Mouse (Mus musculus): Measurements from ENCODE around the gene Gm49354. TPM values are rescaled to one million over a fixed set of nuclear protein-coding genes. Genes with fewer than 3 reads are reported as not detected.

Gm49354 gene
- total and polyA plus RNA-seq, 3 experiments, result 3.6 TPM; not detected in 2

GRCm38 (mm10) chr13:59820836-59821235, 38.8 kb upstream of the Gm49354 start (continued):
- TF ChIP-seq BHLHE40 (IDR thresholded peaks at IDR 0.05; ENCODE audit: borderline replicate concordance, low read depth, low read length) (peak; percentile 35; the same call in 1 of the 2 replicates), CHD2 (IDR thresholded peaks at IDR 0.05; ENCODE audit: low read length) (no peak), MYB (IDR thresholded peaks at IDR 0.05; ENCODE audit: low read depth, low read length) (peak; percentile 85), ZC3H11A (IDR thresholded peaks at IDR 0.05; ENCODE audit: low read depth, low read length) (no peak), TCF12 (IDR thresholded peaks at IDR 0.05; ENCODE audit: low read depth, low read length) (0 out of 2 replicates have a peak, but pooled peaks have one; percentile 31), MEF2A (IDR thresholded peaks at IDR 0.05; ENCODE audit: extremely low read depth, insufficient replicate concordance, low read depth, low read length, poor library complexity, severe bottlenecking) (no peak), USF1 (IDR thresholded peaks at IDR 0.05; ENCODE audit: low read depth, low read length) (no peak)

DNA sequence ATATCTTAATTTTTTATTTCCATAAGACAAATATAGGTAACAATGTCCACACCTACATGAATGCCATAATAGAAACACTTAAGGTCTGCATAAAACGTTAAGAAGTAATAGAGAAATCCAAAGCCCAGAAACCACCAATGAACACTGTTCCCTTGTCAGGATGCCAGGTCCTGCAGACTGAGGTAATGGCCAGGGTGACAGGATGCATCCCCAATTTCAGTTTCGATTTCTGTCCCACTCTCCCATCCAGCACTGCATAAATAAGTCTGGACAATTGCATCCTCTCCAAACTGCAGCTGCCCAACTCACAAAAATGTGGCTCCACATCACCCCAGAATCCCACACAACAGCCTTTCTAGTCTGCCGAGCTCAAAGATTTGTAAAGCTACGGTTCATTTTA, 38.1 kb upstream of the Gm49354 start:
- peaks cover 20 to 49% of the 10 kb centered on the region in 2 experiments for H3K36me3 ChIP-seq (ENCODE audit: control insufficient read depth in 1 of 2, insufficient read depth in 2 of 2, low read length in 2 of 2)
- peak overlapping the region; percentile 62 to 80 for H3K4me3 ChIP-seq (ENCODE audit: control insufficient read depth in 1 of 2, insufficient read depth in 1 of 2, low read depth in 2 of 2, low read length in 2 of 2)
- H3K27ac ChIP-seq (ENCODE audit: control insufficient read depth, low read depth, low read length), result peak overlapping the region; percentile 43
- no peak for TF ChIP-seq ZC3H11A (IDR thresholded peaks at IDR 0.05; ENCODE audit: low read depth, low read length)
- TF ChIP-seq EP300 (IDR thresholded peaks at IDR 0.05; ENCODE audit: low read depth in 1 of 2, low read length in 2 of 2), result no peak
- TF ChIP-seq MYB (IDR thresholded peaks at IDR 0.05; ENCODE audit: low read depth, low read length), result no peak
- no peak for TF ChIP-seq MAFK (IDR thresholded peaks at IDR 0.05; ENCODE audit: borderline replicate concordance, low read depth, low read length)
- no peak for TF ChIP-seq MEF2A (IDR thresholded peaks at IDR 0.05; ENCODE audit: extremely low read depth, insufficient replicate concordance, low read depth, low read length, poor library complexity, severe bottlenecking)
- TF ChIP-seq SMC3 (IDR thresholded peaks at IDR 0.05; ENCODE audit: low read depth, low read length), result no peak
- TF ChIP-seq ZMIZ1 (IDR thresholded peaks at IDR 0.05; ENCODE audit: low read depth, low read length), result no peak
- no peak for TF ChIP-seq RCOR1 (IDR thresholded peaks at IDR 0.05; ENCODE audit: low read depth, low read length)
- TF ChIP-seq CHD1 (IDR thresholded peaks at IDR 0.05; ENCODE audit: low read depth, low read length), result no peak
- TF ChIP-seq SIN3A (IDR thresholded peaks at IDR 0.05; ENCODE audit: low read length), result no peak; the same call in 1 of the 2 replicates
- no peak for TF ChIP-seq MAX (IDR thresholded peaks at IDR 0.05; ENCODE audit: low read length)
- H3K79me2 ChIP-seq (ENCODE audit: control insufficient read depth, insufficient read depth, low read length, poor library complexity), result peaks cover 62% of the 10 kb centered on the region
- DNase-seq (ENCODE audit: low read depth, low spot score), result no peak
- H3K4me1 ChIP-seq (ENCODE audit: control insufficient read depth in 1 of 2, insufficient read depth in 2 of 2, low read length in 2 of 2), result peaks cover 28 to 36% of the 10 kb centered on the region in 2 experiments
- peak overlapping the region; percentile 70 for H3K9ac ChIP-seq (ENCODE audit: control insufficient read depth, low read depth, low read length, poor library complexity, severe bottlenecking)
- no peaks in the 10 kb centered on the region for H3K9me3 ChIP-seq (replicated peaks; ENCODE audit: insufficient read depth, low read length)
- H3K27me3 ChIP-seq (ENCODE audit: control insufficient read depth in 1 of 2, insufficient read depth in 2 of 2, low read length in 2 of 2), result no peaks in the 10 kb centered on the region

DNA sequence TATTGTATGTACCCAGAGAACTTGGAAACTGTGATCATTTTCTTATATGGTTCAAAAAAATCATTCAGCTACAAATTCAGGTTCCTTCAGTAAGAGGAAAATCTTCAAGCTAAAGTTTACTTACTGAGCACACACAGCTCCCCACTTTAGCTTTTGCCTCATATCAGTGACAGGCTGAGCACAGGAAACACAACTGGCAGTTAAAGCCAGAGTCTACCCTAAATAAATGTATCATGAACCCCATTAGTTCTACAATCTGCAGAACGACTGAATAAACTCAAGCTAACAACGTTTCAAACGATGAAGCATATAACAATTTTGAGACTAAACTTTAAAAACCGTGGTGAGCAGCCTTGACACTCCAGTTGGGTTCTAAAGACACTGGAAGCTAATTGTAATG, 35.3 kb upstream of the Gm49354 start:
- Histone ChIP-seq H3K4me1 (ENCODE audit: control insufficient read depth in 1 of 2, insufficient read depth in 2 of 2, low read length in 2 of 2) (peaks cover 41 to 52% of the 10 kb centered on the region in 2 experiments), H3K27ac (ENCODE audit: control insufficient read depth, low read depth, low read length) (peak overlapping the region; percentile 5; the same call in 1 of the 2 replicates), H3K9ac (ENCODE audit: control insufficient read depth, low read depth, low read length, poor library complexity, severe bottlenecking) (no peak overlapping the region), H3K79me2 (ENCODE audit: control insufficient read depth, insufficient read depth, low read length, poor library complexity) (peaks cover 55% of the 10 kb centered on the region), H3K4me3 (ENCODE audit: control insufficient read depth in 1 of 2, insufficient read depth in 1 of 2, low read depth in 2 of 2, low read length in 2 of 2) (peak overlapping the region in 1 of 2 experiments; percentile 5; a peak in 2 of 4 replicates), H3K36me3 (ENCODE audit: control insufficient read depth in 1 of 2, insufficient read depth in 2 of 2, low read length in 2 of 2) (peaks cover 29 to 69% of the 10 kb centered on the region in 2 experiments), H3K27me3 (ENCODE audit: control insufficient read depth in 1 of 2, insufficient read depth in 2 of 2, low read length in 2 of 2) (no peaks in the 10 kb centered on the region), H3K9me3 (replicated peaks; ENCODE audit: insufficient read depth, low read length) (no peaks in the 10 kb centered on the region)
- TF ChIP-seq HCFC1 (IDR thresholded peaks at IDR 0.05; ENCODE audit: low read depth, low read length) (0 out of 2 replicates have a peak, but pooled peaks have one; percentile 12), SIN3A (IDR thresholded peaks at IDR 0.05; ENCODE audit: low read length) (0 out of 2 replicates have a peak, but pooled peaks have one; percentile 19), MYB (IDR thresholded peaks at IDR 0.05; ENCODE audit: low read depth, low read length) (peak; percentile 33; the same call in 1 of the 2 replicates), MXI1 (IDR thresholded peaks at IDR 0.05; ENCODE audit: low read depth, low read length) (0 out of 2 replicates have a peak, but pooled peaks have one; percentile 20), ZKSCAN1 (IDR thresholded peaks at IDR 0.05; ENCODE audit: low read depth, low read length) (no peak), POLR2A (IDR thresholded peaks at IDR 0.05; ENCODE audit: control insufficient read depth in 1 of 2, insufficient read depth in 1 of 2, low read depth in 1 of 2, low read length in 2 of 2, poor library complexity in 1 of 2) (no peak), NELFE (IDR thresholded peaks at IDR 0.05; ENCODE audit: low read depth, low read length) (no peak), TCF12 (IDR thresholded peaks at IDR 0.05; ENCODE audit: low read depth, low read length) (0 out of 2 replicates have a peak, but pooled peaks have one; percentile 30), MAX (IDR thresholded peaks at IDR 0.05; ENCODE audit: low read length) (no peak), ETS1 (IDR thresholded peaks at IDR 0.05; ENCODE audit: low read depth, low read length) (peak; percentile 55; the same call in 1 of the 2 replicates), EP300 (IDR thresholded peaks at IDR 0.05; ENCODE audit: low read depth in 1 of 2, low read length in 2 of 2) (peak in 1 of 2 experiments; percentile 30; a peak in 1 of 4 replicates)
- DNase-seq (ENCODE audit: low read depth, low spot score), result peak; percentile 52

Data from MEL (cell line).